Mouse (Mus musculus): ENCODE data around the gene Krtap10-10. TPM values are rescaled to one million over a fixed set of nuclear protein-coding genes. Genes with fewer than 3 reads are reported as not detected.
A peak's percentile ranks its signal among the peaks of the same experiment; 100 is the strongest.

Gene Krtap10-10
- polyA plus RNA-seq, 1 experiment from 2014 or later: not detected

DNA sequence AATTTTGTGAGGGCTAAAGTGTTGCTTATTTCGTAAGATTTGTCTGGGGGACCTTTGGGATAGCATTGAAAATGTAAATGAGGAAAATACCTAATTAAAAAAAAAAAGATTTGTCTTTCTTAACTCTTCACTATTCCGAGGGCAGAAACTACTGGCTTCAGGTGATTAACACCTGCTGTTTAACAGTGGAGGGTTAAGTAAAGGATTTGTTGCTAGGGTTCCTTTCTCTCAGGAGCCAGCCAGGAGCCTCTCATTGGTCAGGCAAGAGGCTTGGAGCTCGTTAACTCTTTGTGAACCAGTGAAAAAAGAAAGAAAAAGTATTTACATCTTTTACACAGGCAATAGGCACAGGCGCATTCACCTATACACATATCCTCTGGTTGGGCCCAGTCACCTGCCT lies 16.5 kb upstream of the Krtap10-10 start:
- Histone ChIP-seq H3K9ac (no peak overlapping the region), H3K4me3 (no peak overlapping the region), H3K4me2 (no peak overlapping the region), H3K27me3 (no peaks in the 10 kb centered on the region), H3K4me1 (replicated peaks) (no peaks in the 10 kb centered on the region), H3K9me3 (peaks cover 5% of the 10 kb centered on the region; the same call in 1 of the 2 replicates), H3K27ac (replicated peaks) (no peak overlapping the region), H3K36me3 (no peaks in the 10 kb centered on the region)
- no peak for ATAC-seq (ENCODE audit: low read depth)
- WGBS: 46% methylated on average over 4 of the region's 4 CpGs

DNA sequence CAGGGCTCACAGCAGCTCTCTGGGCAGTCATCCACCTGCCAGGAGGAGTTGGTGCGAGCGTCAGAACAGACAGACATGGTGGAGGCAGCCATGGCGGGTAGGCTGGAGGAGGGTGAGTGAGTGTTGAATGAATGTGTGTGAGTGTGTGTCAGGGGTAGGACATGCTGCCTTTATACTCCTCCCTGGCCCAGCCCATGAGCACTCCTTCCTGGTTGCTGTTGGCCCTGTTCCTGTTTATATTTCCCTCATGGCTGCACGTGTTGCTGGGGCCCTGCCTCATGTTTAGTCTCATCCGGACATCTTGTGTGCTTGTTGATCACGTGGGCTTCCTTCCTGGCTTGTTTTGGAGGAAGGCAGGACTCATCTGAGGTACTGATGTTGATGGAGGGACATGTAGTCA lies 8.8 kb upstream of the Krtap10-10 start, which contains the start of gene Krtap10-4:
TSS of gene Krtap10-4 (minus strand) at position 145 of the 400 bp plus-strand sequence.
- no peak within 1 kb of the TSS for H3K4me3 ChIP-seq

DNA sequence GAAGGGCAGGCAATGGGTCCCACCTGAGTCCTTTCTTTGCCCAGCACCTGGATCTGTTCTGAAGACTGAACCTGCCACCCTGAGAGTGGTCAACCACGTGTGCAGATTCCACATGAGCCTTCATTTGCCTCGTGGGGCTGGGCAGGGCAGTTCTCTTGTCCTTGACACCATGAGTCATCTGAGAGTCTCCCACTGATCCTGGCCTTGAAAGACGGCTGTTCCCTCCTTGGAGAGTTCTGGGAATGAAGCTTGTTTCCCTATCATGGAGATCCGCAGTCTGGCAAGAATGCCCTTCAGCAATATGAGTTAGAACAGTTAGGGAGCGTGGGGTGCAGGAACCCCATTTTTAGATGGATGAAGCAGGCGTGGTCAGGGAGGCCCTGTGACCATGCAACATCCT lies 3.3 kb downstream of the Krtap10-10 start:
- H3K27ac ChIP-seq (replicated peaks): no peak overlapping the region
- ATAC-seq (ENCODE audit: low read depth): no peak
- H3K27me3 ChIP-seq: no peaks in the 10 kb centered on the region
- H3K4me1 ChIP-seq (replicated peaks): no peaks in the 10 kb centered on the region
- no peak overlapping the region for H3K4me2 ChIP-seq
- WGBS: 83% methylated on average over 6 of the region's 6 CpGs
- H3K9me3 ChIP-seq: peaks cover 18% of the 10 kb centered on the region
- H3K36me3 ChIP-seq: no peaks in the 10 kb centered on the region
- H3K9ac ChIP-seq: no peak overlapping the region
- no peak overlapping the region for H3K4me3 ChIP-seq

More for the DNA sequence above, 8.8 kb upstream of the Krtap10-10 start, which contains the start of gene Krtap10-4:
- no peaks in the 10 kb centered on the region for H3K4me1 ChIP-seq (replicated peaks)
- no peak within 1 kb of the TSS for H3K9ac ChIP-seq
- no peak for ATAC-seq (ENCODE audit: low read depth)
- H3K4me2 ChIP-seq: no peak within 1 kb of the TSS
- H3K36me3 ChIP-seq: no peaks in the 10 kb centered on the region
- WGBS: 83% methylated on average over 6 of the region's 6 CpGs
- peaks cover 5% of the 10 kb centered on the region; the same call in 1 of the 2 replicates for H3K9me3 ChIP-seq
- H3K27ac ChIP-seq (replicated peaks): no peak within 1 kb of the TSS
- H3K27me3 ChIP-seq: no peaks in the 10 kb centered on the region

DNA sequence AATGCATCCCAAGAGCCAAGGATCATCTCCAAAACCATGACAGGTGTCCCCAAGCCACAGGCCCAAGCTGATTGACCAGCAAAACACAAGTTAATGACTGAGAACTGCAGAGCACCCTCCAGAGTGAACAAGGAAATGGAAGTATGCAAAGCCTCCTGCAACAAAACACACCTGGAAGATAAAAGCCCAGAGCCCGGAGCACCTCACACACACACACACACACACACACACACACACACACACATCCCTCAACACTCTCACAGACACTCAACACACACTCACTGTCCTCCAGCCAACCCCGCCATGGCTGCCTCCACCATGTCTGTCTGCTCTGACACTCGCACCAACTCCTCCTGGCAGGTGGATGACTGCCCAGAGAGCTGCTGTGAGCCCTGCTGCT lies 10.8 kb downstream of the Krtap10-10 start, which contains the start of gene Gm36176:
TSS of gene Gm36176 (plus strand) at position 301 of the 400 bp plus-strand sequence.
- ATAC-seq (ENCODE audit: low read depth): no peak
- no peak within 1 kb of the TSS for H3K9ac ChIP-seq
- 74% methylated on average over 3 of the region's 3 CpGs for WGBS

DNA sequence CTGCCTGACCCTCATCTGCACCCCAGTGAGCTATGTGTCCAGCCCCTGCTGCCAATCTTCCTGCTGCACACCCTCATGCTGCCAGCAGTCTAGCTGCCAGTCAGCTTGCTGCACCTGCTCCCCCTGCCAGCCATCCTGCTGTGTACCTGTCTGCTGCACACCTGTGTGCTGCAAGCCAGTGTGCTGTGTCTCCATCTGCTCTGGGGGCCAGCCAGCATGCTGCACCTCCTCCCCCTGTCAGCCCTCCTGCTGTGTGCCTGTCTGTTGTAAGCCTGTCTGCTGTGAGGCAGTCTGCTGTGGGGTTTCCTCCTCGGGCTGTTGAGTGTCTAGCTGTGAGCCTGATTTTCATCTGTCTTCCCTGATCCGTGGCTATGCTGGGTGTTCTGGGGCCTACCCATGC lies 11.2 kb downstream of the Krtap10-10 start:
- Histone ChIP-seq H3K36me3 (no peaks in the 10 kb centered on the region), H3K9me3 (peaks cover 22% of the 10 kb centered on the region), H3K9ac (no peak overlapping the region), H3K4me3 (no peak overlapping the region), H3K27me3 (no peaks in the 10 kb centered on the region), H3K27ac (replicated peaks) (no peak overlapping the region), H3K4me2 (no peak overlapping the region), H3K4me1 (replicated peaks) (no peaks in the 10 kb centered on the region)
- no peak for ATAC-seq (ENCODE audit: low read depth)
- 26% methylated on average over 2 of the region's 2 CpGs for WGBS

More for the DNA sequence above, 10.8 kb downstream of the Krtap10-10 start, which contains the start of gene Gm36176:
- H3K4me3 ChIP-seq: no peak within 1 kb of the TSS
- H3K27me3 ChIP-seq: no peaks in the 10 kb centered on the region
- no peak within 1 kb of the TSS for H3K4me2 ChIP-seq
- no peak within 1 kb of the TSS for H3K27ac ChIP-seq (replicated peaks)
- no peaks in the 10 kb centered on the region for H3K36me3 ChIP-seq
- peaks cover 24% of the 10 kb centered on the region for H3K9me3 ChIP-seq
- no peaks in the 10 kb centered on the region for H3K4me1 ChIP-seq (replicated peaks)

DNA sequence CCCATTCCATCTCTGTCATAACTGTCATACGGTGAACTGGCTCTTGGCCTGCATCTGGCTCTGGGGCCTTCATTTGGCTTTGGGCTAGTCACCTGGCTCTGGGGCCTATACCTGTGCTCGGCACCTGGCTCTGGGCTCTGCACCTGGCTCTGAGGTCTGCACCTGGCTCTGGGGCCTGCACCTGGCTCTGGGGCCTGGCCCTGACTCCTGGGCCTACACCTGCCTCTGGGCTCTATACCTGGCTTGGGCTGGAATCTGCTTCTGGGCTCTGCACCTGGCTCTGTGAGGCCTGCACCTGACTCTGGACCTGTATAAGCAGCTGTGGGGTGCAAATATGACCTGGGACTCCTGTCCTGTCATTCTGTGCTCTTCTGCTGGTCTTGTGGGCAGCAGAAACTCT lies 11.8 kb downstream of the Krtap10-10 start:
- Histone ChIP-seq H3K9ac (no peak overlapping the region), H3K9me3 (peaks cover 22% of the 10 kb centered on the region), H3K27me3 (no peaks in the 10 kb centered on the region), H3K27ac (replicated peaks) (no peak overlapping the region), H3K36me3 (no peaks in the 10 kb centered on the region), H3K4me2 (no peak overlapping the region), H3K4me3 (no peak overlapping the region), H3K4me1 (replicated peaks) (no peaks in the 10 kb centered on the region)
- WGBS: 93% methylated on average over 2 of the region's 2 CpGs
- no peak for ATAC-seq (ENCODE audit: low read depth)

DNA sequence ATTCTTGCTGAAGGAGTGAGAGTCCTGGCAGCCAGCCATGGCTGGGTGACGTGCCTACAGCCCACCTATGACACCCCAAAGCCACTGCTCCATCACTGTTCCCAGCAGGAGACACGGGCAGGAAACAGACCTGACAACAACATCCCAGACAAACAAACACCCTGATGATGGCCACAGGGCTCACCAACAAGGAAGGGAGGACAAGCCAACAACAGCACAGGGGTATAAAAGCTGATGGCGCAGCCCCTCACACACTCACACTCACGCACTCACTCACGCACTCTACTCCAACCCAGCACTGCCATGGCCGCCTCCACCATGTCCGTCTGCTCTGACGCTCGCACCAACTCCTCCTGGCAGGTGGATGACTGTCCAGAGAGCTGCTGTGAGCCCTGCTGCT lies 16.8 kb downstream of the Krtap10-10 start, which contains the start of gene Gm10318:
TSS of gene Gm10318 (plus strand) at position 301 of the 400 bp plus-strand sequence.
- H3K4me1 ChIP-seq (replicated peaks): 0 out of 2 replicates have a peak, but pooled peaks cover 3% of the 10 kb centered on the region
- WGBS: 72% methylated on average over 9 of the region's 9 CpGs

DNA sequence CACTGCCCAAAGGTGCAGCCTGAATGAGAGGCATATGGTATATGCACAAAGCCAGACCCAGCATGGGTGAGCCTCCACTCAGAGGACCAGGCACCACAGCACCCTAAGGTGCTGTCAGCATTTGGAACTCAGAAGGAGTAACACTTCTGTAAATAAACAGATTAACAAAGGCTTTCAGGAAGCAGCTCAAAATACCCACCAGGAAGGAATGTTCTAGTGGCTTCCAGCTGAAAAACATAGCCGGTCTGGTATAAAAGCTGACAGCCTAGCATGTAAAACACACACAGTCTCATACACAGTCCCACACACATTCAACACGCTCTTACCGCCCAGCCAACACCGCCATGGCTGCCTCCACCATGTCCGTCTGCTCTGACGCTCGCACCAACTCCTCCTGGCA lies 25.9 kb downstream of the Krtap10-10 start, which contains the start of gene Gm3285:
TSS of gene Gm3285 (plus strand) at position 301 of the 400 bp plus-strand sequence.
- Histone ChIP-seq H3K4me2 (no peak within 1 kb of the TSS), H3K4me3 (no peak within 1 kb of the TSS), H3K4me1 (replicated peaks) (0 out of 2 replicates have a peak, but pooled peaks cover 5% of the 10 kb centered on the region), H3K36me3 (no peaks in the 10 kb centered on the region), H3K9ac (no peak within 1 kb of the TSS), H3K9me3 (no peaks in the 10 kb centered on the region), H3K27ac (replicated peaks) (no peak within 1 kb of the TSS), H3K27me3 (no peaks in the 10 kb centered on the region)
- WGBS: 46% methylated on average over 7 of the region's 7 CpGs
- ATAC-seq (ENCODE audit: low read depth): no peak

More for the DNA sequence above, 16.8 kb downstream of the Krtap10-10 start, which contains the start of gene Gm10318:
- Histone ChIP-seq H3K36me3 (no peaks in the 10 kb centered on the region), H3K27ac (replicated peaks) (no peak within 1 kb of the TSS), H3K9ac (no peak within 1 kb of the TSS), H3K4me2 (no peak within 1 kb of the TSS), H3K9me3 (no peaks in the 10 kb centered on the region), H3K4me3 (no peak within 1 kb of the TSS), H3K27me3 (no peaks in the 10 kb centered on the region)
- ATAC-seq (ENCODE audit: low read depth): no peak

DNA sequence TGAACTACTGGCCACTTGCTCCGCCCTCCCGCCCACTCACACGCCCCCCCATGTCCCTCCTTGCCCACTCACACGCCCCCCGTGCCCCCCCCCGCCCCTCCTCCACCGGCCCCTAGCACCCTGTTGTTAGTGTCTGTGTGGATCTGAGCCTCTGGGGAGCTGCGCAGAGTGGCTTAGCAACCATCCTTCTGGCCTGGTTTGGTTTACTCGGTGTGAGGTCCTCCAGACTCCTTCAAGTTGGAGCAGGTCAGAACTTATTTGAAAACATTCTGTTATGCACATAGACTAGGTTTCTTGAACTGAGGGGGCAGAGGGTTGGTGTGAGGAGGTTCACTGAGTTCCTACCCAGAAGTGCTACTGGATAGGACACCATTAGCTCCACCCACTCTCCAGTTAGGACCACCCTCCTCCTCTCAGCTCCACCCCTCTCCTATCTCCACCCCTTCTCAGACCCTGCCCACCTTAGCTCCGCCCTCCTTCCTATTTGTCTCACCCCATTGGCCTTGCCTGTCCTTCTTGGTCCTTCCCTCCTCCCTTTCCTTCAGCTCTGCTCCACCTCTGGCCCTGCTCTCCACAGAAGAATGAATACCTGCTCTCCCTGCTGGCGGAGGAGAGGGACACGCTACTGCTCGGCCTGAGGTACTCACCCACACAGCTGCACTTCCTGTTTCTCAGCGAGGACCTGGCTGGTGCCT lies 28.5 kb downstream of the Krtap10-10 start:
- Histone ChIP-seq H3K9ac (peak overlapping the region; percentile 45; the same call in 1 of the 2 replicates), H3K9me3 (no peaks in the 10 kb centered on the region), H3K4me2 (peak overlapping the region; percentile 43), H3K36me3 (no peaks in the 10 kb centered on the region), H3K27ac (replicated peaks) (no peak overlapping the region), H3K4me3 (peak overlapping the region; percentile 17; the same call in 1 of the 2 replicates), H3K4me1 (replicated peaks) (0 out of 2 replicates have a peak, but pooled peaks cover 5% of the 10 kb centered on the region), H3K27me3 (no peaks in the 10 kb centered on the region)
- peak; percentile 76 for ATAC-seq (ENCODE audit: low read depth)
- 38% methylated on average over 12 of the region's 14 CpGs for WGBS

DNA sequence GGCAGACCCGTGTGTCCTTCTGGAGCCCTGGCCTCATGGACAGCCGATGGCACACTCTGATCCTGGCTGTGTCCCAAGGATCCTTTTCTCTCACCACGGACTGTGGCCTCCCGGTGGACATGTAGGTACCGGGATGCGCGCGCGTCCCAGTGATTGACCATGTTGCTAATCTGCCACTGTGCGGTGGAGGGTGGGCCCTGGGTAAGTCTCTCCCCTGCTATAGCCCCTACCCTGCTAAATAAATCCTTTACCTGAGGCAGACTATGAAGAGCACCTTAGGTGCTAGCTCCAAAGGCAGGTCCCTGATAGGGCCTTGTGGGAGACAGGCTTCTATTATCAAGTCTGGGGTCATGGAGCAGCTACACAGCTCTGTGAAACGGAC lies 29.0 kb downstream of the Krtap10-10 start:
- 44% methylated on average over 11 of the region's 11 CpGs for WGBS
- peak overlapping the region; percentile 45; the same call in 1 of the 2 replicates for H3K9ac ChIP-seq
- H3K4me3 ChIP-seq: peak overlapping the region; percentile 17; the same call in 1 of the 2 replicates
- H3K36me3 ChIP-seq: no peaks in the 10 kb centered on the region
- ATAC-seq (ENCODE audit: low read depth): no peak
- H3K27me3 ChIP-seq: no peaks in the 10 kb centered on the region
- no peaks in the 10 kb centered on the region for H3K9me3 ChIP-seq
- H3K27ac ChIP-seq (replicated peaks): no peak overlapping the region
- H3K4me1 ChIP-seq (replicated peaks): 0 out of 2 replicates have a peak, but pooled peaks cover 5% of the 10 kb centered on the region
- peak overlapping the region; percentile 43 for H3K4me2 ChIP-seq

DNA sequence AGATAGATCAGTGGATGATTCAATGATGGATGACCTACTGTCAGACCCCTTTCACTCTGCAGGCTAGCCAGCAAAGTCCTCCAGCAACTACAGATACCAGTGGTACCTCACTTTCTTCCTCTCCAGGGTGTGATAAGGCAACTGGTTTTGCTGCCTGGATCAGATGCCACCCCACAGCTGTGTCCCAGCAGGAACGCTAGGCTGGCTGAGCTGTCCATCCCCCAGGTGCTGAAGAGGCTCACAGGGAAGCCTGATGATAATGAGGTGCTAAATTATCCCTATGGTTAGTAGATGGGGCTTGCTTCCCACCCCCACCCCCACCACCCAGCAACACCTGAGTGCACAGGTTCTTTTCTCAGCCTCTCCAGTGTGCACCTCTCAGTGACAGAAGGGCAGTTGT lies 31.8 kb downstream of the Krtap10-10 start:
- H3K9me3 ChIP-seq: no peaks in the 10 kb centered on the region
- no peak overlapping the region for H3K27ac ChIP-seq (replicated peaks)
- H3K4me1 ChIP-seq (replicated peaks): 0 out of 2 replicates have a peak, but pooled peaks cover 5% of the 10 kb centered on the region
- H3K9ac ChIP-seq: no peak overlapping the region
- no peak overlapping the region for H3K4me3 ChIP-seq
- no peak for ATAC-seq (ENCODE audit: low read depth)
- 35% methylated on average over 1 of the region's 1 CpGs for WGBS
- H3K36me3 ChIP-seq: no peaks in the 10 kb centered on the region
- no peaks in the 10 kb centered on the region for H3K27me3 ChIP-seq
- H3K4me2 ChIP-seq: no peak overlapping the region

DNA sequence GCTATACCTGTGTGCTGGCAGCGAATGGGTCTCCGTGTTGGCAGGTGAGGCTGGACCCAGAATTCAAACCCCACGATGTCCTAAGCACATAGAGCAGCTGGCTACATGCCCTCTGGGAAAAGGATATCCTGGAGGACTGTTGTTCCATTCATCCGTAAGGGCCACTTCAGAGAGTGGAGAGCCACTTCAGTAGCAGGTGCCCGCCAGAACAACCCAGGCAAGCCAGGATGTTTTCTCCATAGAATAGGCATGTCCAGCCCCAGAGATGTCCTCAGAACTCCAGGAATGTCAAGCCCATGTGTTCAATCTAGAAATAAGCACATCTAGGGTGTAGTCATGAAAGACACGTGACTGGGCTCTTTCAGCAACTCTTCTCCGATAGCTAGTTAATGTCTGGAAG lies 33.9 kb downstream of the Krtap10-10 start:
- H3K4me2 ChIP-seq: no peak overlapping the region
- H3K9me3 ChIP-seq: no peaks in the 10 kb centered on the region
- no peak overlapping the region for H3K9ac ChIP-seq
- H3K4me3 ChIP-seq: no peak overlapping the region
- whole genome bisulfite sequencing: 93% methylated on average over 7 of the region's 7 CpGs
- H3K4me1 ChIP-seq (replicated peaks): 0 out of 2 replicates have a peak, but pooled peaks cover 3% of the 10 kb centered on the region
- no peak for ATAC-seq (ENCODE audit: low read depth)
- H3K27me3 ChIP-seq: no peaks in the 10 kb centered on the region
- H3K36me3 ChIP-seq: no peaks in the 10 kb centered on the region
- H3K27ac ChIP-seq (replicated peaks): no peak overlapping the region
